Mouse (Mus musculus): Measurements from ENCODE around the gene Gon4l. TPM values are rescaled to one million over a fixed set of nuclear protein-coding genes. Genes with fewer than 3 reads are reported as not detected.

Gene Gon4l
- polyA plus RNA-seq, 1 experiment: not detected

- Histone ChIP-seq H3K27ac (ENCODE audit: insufficient read depth, low read depth, low read length) (no peak overlapping the region), H3K4me1 (ENCODE audit: control insufficient read depth, insufficient read depth, low read length) (no peaks in the 10 kb centered on the region), H3K4me3 (ENCODE audit: insufficient read depth, low read depth, low read length) (no peak overlapping the region)
- WGBS: 91% methylated on average over 3 of the region's 3 CpGs
- TF ChIP-seq POLR2A (IDR thresholded peaks at IDR 0.05; ENCODE audit: insufficient read depth, low read depth, low read length) (no peak), CTCF (IDR thresholded peaks at IDR 0.05; ENCODE audit: insufficient read depth, low read depth, low read length) (no peak)
These were observed 94.5 kb downstream of the Gon4l start for GRCm38 (mm10) chr3:88929501-88929900.

GRCm38 (mm10) chr3:88939071-88939470, 104.0 kb downstream of the Gon4l start:
- H3K4me1 ChIP-seq (ENCODE audit: control insufficient read depth, insufficient read depth, low read length): no peaks in the 10 kb centered on the region
- no peak overlapping the region for H3K27ac ChIP-seq (ENCODE audit: insufficient read depth, low read depth, low read length)
- 90% methylated on average over 10 of the region's 10 CpGs for WGBS
- H3K4me3 ChIP-seq (ENCODE audit: insufficient read depth, low read depth, low read length): no peak overlapping the region
- TF ChIP-seq CTCF (IDR thresholded peaks at IDR 0.05; ENCODE audit: insufficient read depth, low read depth, low read length) (no peak), POLR2A (IDR thresholded peaks at IDR 0.05; ENCODE audit: insufficient read depth, low read depth, low read length) (no peak)

GRCm38 (mm10) chr3:88939749-88940148, 104.7 kb downstream of the Gon4l start:
- no peaks in the 10 kb centered on the region for H3K4me1 ChIP-seq (ENCODE audit: control insufficient read depth, insufficient read depth, low read length)
- 30% methylated on average over 3 of the region's 3 CpGs for WGBS
- H3K27ac ChIP-seq (ENCODE audit: insufficient read depth, low read depth, low read length): no peak overlapping the region
- H3K4me3 ChIP-seq (ENCODE audit: insufficient read depth, low read depth, low read length): no peak overlapping the region
- no peak for TF ChIP-seq CTCF (IDR thresholded peaks at IDR 0.05; ENCODE audit: insufficient read depth, low read depth, low read length)
- TF ChIP-seq POLR2A (IDR thresholded peaks at IDR 0.05; ENCODE audit: insufficient read depth, low read depth, low read length): no peak

- Histone ChIP-seq H3K4me1 (ENCODE audit: control insufficient read depth, insufficient read depth, low read length) (no peaks in the 10 kb centered on the region), H3K4me3 (ENCODE audit: insufficient read depth, low read depth, low read length) (no peak overlapping the region), H3K27ac (ENCODE audit: insufficient read depth, low read depth, low read length) (no peak overlapping the region)
- TF ChIP-seq CTCF (IDR thresholded peaks at IDR 0.05; ENCODE audit: insufficient read depth, low read depth, low read length) (no peak), POLR2A (IDR thresholded peaks at IDR 0.05; ENCODE audit: insufficient read depth, low read depth, low read length) (no peak)
- WGBS: 94% methylated on average over 10 of the region's 10 CpGs
These were observed 107.4 kb downstream of the Gon4l start for GRCm38 (mm10) chr3:88942316-88942880.

- TF ChIP-seq POLR2A (IDR thresholded peaks at IDR 0.05; ENCODE audit: insufficient read depth, low read depth, low read length) (no peak), CTCF (IDR thresholded peaks at IDR 0.05; ENCODE audit: insufficient read depth, low read depth, low read length) (no peak)
- peaks cover 2% of the 10 kb centered on the region; the same call in 1 of the 2 replicates for H3K4me1 ChIP-seq (ENCODE audit: control insufficient read depth, insufficient read depth, low read length)
- WGBS: 94% methylated on average over 4 of the region's 4 CpGs
- no peak overlapping the region for H3K27ac ChIP-seq (ENCODE audit: insufficient read depth, low read depth, low read length)
- H3K4me3 ChIP-seq (ENCODE audit: insufficient read depth, low read depth, low read length): no peak overlapping the region
These were observed 109.1 kb downstream of the Gon4l start for GRCm38 (mm10) chr3:88944109-88944508.

GRCm38 (mm10) chr3:88949786-88950575, 115.0 kb downstream of the Gon4l start:
- WGBS: 1% methylated on average over 74 of the region's 92 CpGs
- peaks cover 6% of the 10 kb centered on the region; the same call in 1 of the 2 replicates for H3K4me1 ChIP-seq (ENCODE audit: control insufficient read depth, insufficient read depth, low read length)
- TF ChIP-seq POLR2A (IDR thresholded peaks at IDR 0.05; ENCODE audit: insufficient read depth, low read depth, low read length) (peak; percentile 62), CTCF (IDR thresholded peaks at IDR 0.05; ENCODE audit: insufficient read depth, low read depth, low read length) (no peak)
- H3K27ac ChIP-seq (ENCODE audit: insufficient read depth, low read depth, low read length): peak overlapping the region; percentile 96
- H3K4me3 ChIP-seq (ENCODE audit: insufficient read depth, low read depth, low read length): peak overlapping the region; percentile 76

- Histone ChIP-seq H3K4me1 (ENCODE audit: control insufficient read depth, insufficient read depth, low read length) (peaks cover 6% of the 10 kb centered on the region; the same call in 1 of the 2 replicates), H3K4me3 (ENCODE audit: insufficient read depth, low read depth, low read length) (peak within 1 kb of the TSS; percentile 76), H3K27ac (ENCODE audit: insufficient read depth, low read depth, low read length) (peak within 1 kb of the TSS; percentile 99)
- WGBS: under 1% methylated on average over 50 of the region's 64 CpGs
- TF ChIP-seq CTCF (IDR thresholded peaks at IDR 0.05; ENCODE audit: insufficient read depth, low read depth, low read length): 0 out of 2 replicates have a peak, but pooled peaks have one; percentile 32
- peak; percentile 33 for TF ChIP-seq POLR2A (IDR thresholded peaks at IDR 0.05; ENCODE audit: insufficient read depth, low read depth, low read length)
These were observed 115.7 kb downstream of the Gon4l start, which contains the start of the genes Ash1l and Dap3 for GRCm38 (mm10) chr3:88950576-88951326. Gene Ash1l (plus strand): TSS chr3:88950622. Gene Dap3 (minus strand): TSS chr3:88951181.

- H3K27ac ChIP-seq (ENCODE audit: insufficient read depth, low read depth, low read length): peak overlapping the region; percentile 99
- WGBS: under 1% methylated on average over 5 of the region's 5 CpGs
- peaks cover 6% of the 10 kb centered on the region; the same call in 1 of the 2 replicates for H3K4me1 ChIP-seq (ENCODE audit: control insufficient read depth, insufficient read depth, low read length)
- H3K4me3 ChIP-seq (ENCODE audit: insufficient read depth, low read depth, low read length): peak overlapping the region; percentile 76
- TF ChIP-seq POLR2A (IDR thresholded peaks at IDR 0.05; ENCODE audit: insufficient read depth, low read depth, low read length) (no peak), CTCF (IDR thresholded peaks at IDR 0.05; ENCODE audit: insufficient read depth, low read depth, low read length) (no peak)
These were observed 116.3 kb downstream of the Gon4l start for GRCm38 (mm10) chr3:88951327-88951800.

Data from olfactory bulb, adult 2 months (tissue).